Mouse (Mus musculus) telencephalon, adult 2 months (tissue): ENCODE measurements around the gene Abcc12.

ENCODE experiments used
- DNase-seq: peaks from one replicate; pipeline ENCODE4 v3.0.0-alpha.2; 2011; ENCODE audit warnings: low read depth, low spot score

Abcc12 gene

GRCm38 (mm10) chr8:86512886-86513285 lies 67.6 kb downstream of the Abcc12 start:
- DNase-seq = no peak

GRCm38 (mm10) chr8:86512131-86512792 lies 68.2 kb downstream of the Abcc12 start:
- DNase-seq = peak; percentile 64

- peak; percentile 16 for DNase-seq
These were observed 79.1 kb downstream of the Abcc12 start for GRCm38 (mm10) chr8:86501341-86501740.

GRCm38 (mm10) chr8:86495056-86495455 lies 85.4 kb downstream of the Abcc12 start:
- DNase-seq = no peak

- DNase-seq = no peak
These were observed 86.6 kb downstream of the Abcc12 start for GRCm38 (mm10) chr8:86493841-86494240.

GRCm38 (mm10) chr8:86485411-86485810 lies 95.1 kb downstream of the Abcc12 start:
- DNase-seq = no peak

GRCm38 (mm10) chr8:86484244-86484643 lies 96.2 kb downstream of the Abcc12 start:
- DNase-seq = no peak

GRCm38 (mm10) chr8:86482116-86482515 lies 98.4 kb downstream of the Abcc12 start:
- DNase-seq = no peak

GRCm38 (mm10) chr8:86475711-86476438 lies 104.6 kb downstream of the Abcc12 start:
- DNase-seq = peak; percentile 58

GRCm38 (mm10) chr8:86474461-86474860 lies 106.0 kb downstream of the Abcc12 start:
- no peak for DNase-seq

- no peak for DNase-seq
These were observed 107.4 kb downstream of the Abcc12 start for GRCm38 (mm10) chr8:86473121-86473520.

GRCm38 (mm10) chr8:86470717-86471116 lies 109.8 kb downstream of the Abcc12 start:
- no peak for DNase-seq

- DNase-seq = no peak
These were observed 117.3 kb downstream of the Abcc12 start for GRCm38 (mm10) chr8:86463215-86463614.

GRCm38 (mm10) chr8:86460372-86460771 lies 120.1 kb downstream of the Abcc12 start:
- DNase-seq = no peak

- no peak for DNase-seq
These were observed 126.6 kb downstream of the Abcc12 start for GRCm38 (mm10) chr8:86453697-86454480.

GRCm38 (mm10) chr8:86449870-86450515 lies 130.5 kb downstream of the Abcc12 start:
- no peak for DNase-seq

- no peak for DNase-seq
These were observed 135.0 kb downstream of the Abcc12 start for GRCm38 (mm10) chr8:86445516-86445915.

- no peak for DNase-seq
These were observed 136.7 kb downstream of the Abcc12 start for GRCm38 (mm10) chr8:86443744-86444143.

GRCm38 (mm10) chr8:86438983-86439299 lies 141.5 kb downstream of the Abcc12 start:
- DNase-seq = no peak

GRCm38 (mm10) chr8:86438133-86438982 lies 142.1 kb downstream of the Abcc12 start:
- DNase-seq = peak; percentile 82

GRCm38 (mm10) chr8:86437418-86437817 lies 143.1 kb downstream of the Abcc12 start:
- DNase-seq = peak; percentile 79
